Mouse (Mus musculus) left cerebral cortex, adult 8-10 months (tissue): ENCODE measurements around the gene Gm15517. TPM values are rescaled to one million over a fixed set of nuclear protein-coding genes. Genes with fewer than 3 reads are reported as not detected.
"Not testable (repeated sequence)": the region's sequence is repeated elsewhere in the genome, so short reads cannot be mapped to it uniquely, and the experiment has no call there.

Experiments
- DNase-seq, 2 experiments: peaks; one replicate each; pipeline ENCODE4 v3.0.0; 2022; ENCODE audit warnings: low spot score in 2 of 2
- total RNA-seq, 4 experiments: library from RNA; stranded (reverse); gene quantifications; 2 replicates each; pipeline ENCODE4 v1.2.4; 2022

Gm15517 gene
- total RNA-seq, 4 experiments from 2014 or later, result not detected

- no peak for DNase-seq
Observed at GRCm38 (mm10) chr7:44269397-44269796, 8.2 kb downstream of the Gm15517 start.

DNA sequence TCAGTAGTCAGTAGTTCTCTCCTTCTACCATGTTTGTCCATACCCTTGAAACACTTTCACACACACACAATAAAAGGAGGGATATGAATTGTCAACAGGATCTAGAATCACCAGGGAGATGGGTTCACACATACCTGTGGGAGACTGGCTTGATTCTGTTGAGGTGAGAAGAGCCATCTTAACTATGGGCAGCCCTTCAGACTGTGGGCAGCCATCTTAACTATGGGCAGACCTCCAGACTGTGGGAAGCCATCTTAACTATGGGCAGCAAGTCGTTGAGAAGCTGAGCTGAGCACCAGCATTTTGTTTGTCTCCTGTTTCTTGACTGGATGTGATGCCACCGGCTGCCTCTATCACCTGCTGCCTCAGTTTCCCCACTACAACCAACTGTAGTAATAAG is 10.1 kb downstream of the Gm15517 start:
- no peak for DNase-seq

DNA sequence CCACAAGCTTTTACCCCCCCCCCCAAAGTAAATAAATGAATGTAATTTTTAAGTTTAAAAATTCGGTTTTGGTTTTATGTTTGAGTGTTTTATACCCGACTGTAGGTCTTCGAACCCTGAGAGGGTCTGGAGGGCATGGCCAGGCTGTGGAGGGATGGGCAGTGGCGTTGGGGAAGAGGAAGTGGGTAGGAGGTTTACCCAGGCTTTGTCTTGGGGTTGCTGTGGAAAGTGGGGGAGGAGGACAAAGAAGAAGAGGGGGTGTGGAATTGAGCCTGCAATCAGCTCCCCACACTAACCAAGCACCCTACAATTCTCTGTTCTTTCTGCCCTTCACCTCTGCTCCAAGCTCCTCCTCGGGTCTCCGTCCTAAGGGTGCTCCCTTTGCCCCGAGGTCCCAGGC is 11.3 kb downstream of the Gm15517 start:
- DNase-seq, result no peak

DNA sequence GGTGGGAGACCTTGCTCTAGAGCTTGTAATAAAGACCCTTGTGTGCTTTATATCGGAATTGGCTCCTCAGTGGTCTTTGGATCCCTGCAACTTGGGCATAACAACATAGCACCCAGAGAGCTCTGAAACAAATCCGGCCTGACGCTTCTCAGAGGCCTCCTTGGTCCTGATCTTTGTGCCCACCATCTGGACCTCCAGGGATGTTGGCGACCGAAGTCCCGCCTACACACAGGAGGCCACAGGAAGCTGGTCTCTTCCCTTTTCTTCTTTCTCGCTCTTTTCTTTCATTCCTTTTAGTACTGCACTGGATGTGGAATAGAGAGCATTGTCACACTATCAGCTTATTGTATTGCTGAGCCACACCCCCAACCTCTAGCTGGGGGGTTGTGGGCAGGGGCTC is 12.2 kb downstream of the Gm15517 start:
- DNase-seq, result no peak

DNA sequence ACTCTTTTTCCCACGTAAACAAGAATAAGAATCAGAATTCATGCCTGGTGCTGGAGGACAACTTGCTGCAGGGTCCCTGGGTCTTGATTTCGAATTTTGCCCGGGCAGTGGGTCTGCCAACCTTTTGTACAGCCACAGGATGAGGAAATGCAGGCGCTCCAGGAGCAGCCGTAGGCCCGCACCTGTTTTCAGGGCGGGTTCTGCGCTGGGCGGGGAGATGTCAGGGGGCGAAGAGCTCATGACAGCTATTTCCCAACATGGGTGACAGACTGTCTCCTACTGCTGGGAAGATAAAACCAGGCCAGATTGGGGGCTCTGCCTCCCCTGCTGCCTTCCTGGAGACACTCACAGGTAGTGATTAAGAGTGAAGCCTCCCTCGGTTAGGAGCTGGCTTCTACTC is 12.8 kb downstream of the Gm15517 start:
- DNase-seq, result no peak

DNA sequence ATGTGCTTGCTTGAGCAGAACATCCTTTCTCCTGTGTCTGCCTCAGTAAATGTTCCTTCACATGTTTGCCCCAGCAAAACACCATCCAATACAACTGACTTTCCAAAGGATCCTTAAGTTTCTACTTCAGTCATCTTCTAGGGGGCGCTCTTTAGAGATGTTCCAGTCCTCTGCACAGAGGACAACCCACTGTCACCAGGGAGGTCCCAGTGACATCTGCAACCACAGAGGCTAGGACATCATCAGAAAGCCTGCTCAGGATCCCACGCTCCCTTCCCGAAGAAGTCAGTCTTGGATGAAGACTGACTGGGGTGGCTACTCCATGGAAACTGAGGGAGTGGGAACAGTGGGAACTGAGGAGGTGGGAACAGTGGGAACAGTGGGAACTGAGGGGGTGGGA is 14.3 kb downstream of the Gm15517 start:
- DNase-seq, result no peak

GRCm38 (mm10) chr7:44276461-44277249 is 15.4 kb downstream of the Gm15517 start:
- no peak for DNase-seq

- peak in 1 of 2 experiments; percentile 38 for DNase-seq
Observed at GRCm38 (mm10) chr7:44277250-44277622, 16.0 kb downstream of the Gm15517 start.

GRCm38 (mm10) chr7:44280959-44281358 is 19.7 kb downstream of the Gm15517 start:
- no peak for DNase-seq

DNA sequence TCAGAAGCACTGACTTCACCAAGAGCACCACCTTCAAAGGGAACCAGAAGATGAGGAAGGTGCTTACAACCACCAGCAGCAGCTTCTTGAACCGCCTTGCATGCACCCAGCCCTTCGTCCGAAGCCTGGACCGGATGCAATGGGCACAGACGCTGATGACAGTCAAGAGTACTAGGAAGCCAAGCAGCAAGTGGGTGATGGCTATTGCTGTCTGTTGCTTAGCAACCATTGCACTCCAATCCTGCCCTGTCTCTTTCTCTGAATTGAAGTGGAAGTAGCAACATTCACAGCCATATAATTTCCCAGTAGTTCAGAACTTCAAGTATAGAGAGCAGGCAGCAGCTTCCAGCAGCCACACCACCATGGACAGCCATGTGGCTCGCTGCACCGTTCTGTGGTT is 20.3 kb downstream of the Gm15517 start:
- DNase-seq, result no peak

DNA sequence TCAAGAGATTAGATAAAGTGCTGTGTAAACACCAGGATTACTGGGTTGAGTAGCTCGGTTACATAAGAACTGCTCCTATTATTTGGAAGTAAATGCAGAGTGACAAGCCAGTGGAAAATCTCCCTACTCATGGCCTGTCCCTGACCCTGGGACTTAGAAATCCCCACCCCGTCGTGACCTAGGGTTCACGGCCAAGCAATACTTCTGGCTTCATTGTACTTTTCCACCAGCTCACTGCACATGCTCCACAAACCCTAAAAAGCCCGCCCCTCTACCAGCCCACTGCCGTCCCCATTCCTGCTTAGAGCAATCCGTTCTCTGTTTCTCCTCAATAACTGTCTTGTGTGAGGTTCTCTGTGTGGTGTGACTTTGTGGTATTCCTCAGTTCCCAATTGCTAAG is 26.5 kb downstream of the Gm15517 start:
- DNase-seq, result no peak

GRCm38 (mm10) chr7:44290986-44291385 is 29.7 kb downstream of the Gm15517 start:
- no peak for DNase-seq

- DNase-seq, result no peak
Observed at GRCm38 (mm10) chr7:44291418-44291817, 30.2 kb downstream of the Gm15517 start.

DNA sequence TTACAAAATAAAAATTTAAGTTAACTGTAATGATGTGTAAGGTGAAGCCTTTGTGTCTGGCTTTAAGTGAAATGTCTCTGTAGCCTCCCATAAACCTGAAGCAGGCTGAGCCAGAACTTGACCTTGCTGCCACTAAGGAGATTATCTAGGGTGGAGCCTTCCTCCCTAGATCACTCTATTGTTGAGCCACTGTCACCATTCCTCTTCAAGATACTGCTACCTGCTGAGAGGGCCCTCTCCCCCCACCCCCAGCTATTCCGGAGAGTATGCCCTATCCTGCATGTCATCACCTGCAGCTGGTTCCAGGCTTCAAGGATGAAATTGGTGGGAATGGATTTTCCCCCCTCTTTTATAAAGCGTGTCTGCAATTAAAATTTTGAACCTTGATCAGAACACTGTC is 36.3 kb downstream of the Gm15517 start:
- not testable (repeated sequence) for DNase-seq

DNA sequence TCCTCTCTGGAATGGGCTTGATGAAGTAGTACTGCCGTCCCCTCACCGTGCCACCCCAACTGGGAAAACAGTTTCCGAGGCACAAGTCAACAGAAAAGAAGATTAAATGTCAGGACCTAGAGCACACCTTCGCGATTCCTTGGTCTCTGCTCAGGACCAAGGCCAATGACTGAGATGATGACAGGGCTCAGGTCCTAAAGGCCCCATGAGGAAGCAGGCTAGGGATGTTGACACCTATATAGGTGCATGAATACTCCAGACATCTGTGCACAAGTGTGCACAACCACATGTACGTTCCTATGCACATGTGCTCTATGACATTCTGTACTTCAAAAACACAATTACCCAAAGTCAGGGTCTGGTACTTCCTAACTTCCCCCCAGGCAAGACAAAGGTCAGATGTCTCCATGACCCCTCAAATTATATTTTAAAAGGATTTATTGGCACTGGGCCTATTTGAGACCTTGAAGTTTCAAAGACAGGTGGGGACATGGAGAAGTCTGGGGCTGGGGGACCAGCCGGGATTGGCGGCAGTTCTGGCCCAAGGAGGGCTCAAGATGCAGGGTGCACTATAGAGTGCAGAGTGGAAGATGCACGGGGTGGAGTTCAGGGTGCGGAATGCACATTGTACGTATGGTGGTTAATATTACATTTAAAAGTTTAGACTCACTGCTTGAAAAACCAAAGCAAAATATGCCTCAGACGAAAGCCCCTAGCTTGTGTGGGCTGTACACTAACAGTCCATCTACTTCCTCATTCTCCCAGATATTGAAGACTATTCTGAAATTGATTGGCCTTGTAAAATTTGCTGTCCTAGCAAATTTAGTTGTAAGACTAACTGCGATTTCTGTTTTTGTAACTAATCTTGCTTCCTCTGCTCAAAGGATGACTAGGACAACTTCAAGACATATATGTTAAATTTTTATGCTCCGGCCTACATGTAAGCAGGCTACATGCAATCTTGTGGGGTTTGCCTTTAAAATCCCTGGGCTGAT is 42.4 kb downstream of the Gm15517 start:
- peak in 1 of 2 experiments; percentile 6 for DNase-seq

- DNase-seq, result no peak
Observed at GRCm38 (mm10) chr7:44304463-44304774, 43.2 kb downstream of the Gm15517 start.

GRCm38 (mm10) chr7:44304775-44305641 is 43.8 kb downstream of the Gm15517 start:
- peak; percentile 94 to 98 for DNase-seq

- DNase-seq, result no peak
Observed at GRCm38 (mm10) chr7:44305686-44306085, 44.4 kb downstream of the Gm15517 start.

DNA sequence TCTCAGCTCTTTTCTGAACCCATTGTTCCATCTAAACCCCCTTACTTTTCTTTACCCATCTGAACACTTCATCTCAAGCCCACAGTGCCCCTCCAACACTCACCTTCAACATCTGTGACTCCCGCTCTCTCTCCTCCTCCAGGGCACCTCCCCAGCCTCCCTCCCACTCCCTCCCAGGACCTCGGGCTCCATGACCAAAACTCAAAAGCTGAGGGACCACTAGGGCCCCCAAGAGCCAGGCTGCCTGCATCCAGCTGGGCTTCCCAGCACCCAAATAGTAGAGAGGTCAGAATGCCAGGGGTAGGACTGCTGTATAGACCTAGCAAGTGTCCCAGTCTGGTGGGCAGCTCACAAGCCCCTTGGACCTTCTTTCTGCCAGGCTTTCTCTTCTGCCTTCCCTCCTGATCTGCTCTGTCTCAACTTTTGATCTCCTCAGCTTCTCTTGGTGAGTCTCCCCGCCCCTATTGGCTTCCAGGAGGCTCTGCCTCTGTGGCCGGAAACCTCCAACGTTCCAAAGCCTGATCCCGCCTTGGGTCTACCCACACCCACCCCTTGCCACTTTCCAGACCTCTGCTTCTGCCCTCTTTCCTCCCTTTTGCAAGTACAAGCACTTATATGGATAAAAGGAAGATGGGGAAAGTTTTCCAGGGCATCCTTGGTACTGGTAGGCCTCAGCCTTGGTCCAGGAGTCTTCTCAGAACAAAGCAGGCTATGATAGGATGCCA is 45.4 kb downstream of the Gm15517 start, which contains the start of gene Clec11a:
Gene Clec11a (minus strand): TSS at position 387 of the 725 bp plus-strand sequence.
- peak in 1 of 2 experiments; percentile 9 for DNase-seq

DNA sequence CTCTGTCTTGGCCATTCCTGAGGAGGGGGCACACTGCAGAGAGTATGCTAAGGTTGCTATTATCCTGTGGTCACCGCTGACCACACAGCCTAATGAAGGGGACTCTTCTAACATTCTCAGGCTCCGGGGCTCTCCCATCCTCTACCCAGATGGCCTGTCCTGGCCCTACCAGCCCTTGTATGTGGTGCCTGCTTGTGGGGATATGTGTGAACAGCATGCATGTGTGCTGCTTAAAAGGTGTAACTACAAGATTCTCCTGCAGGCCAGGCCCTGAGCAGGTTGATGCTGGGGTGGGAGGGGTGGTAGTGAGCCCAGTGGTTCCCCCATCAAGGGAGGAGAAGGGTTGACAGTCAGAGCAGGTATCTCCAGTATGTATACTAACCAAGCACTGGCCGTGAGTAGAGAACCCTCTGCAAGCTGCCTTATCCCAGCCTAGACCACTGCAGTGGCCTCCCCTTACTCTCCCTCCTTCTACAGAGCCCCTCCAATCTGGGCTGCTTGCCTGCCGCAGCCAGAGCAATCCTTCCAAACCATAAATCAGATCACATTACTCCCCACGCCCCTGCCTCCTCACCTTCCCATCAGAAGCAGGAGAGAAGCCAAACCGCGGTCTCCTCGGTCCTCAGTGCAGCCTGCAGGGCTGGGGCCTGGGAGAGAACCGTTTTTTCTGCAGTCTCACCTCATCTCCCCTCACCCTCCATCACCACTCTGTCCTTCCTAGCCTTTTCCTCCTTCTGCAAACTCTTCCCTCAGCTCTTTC is 46.2 kb downstream of the Gm15517 start:
- DNase-seq, result no peak
